Mouse (Mus musculus) CH12F3 (cell line): Measurements from ENCODE around the gene Dtd1.

Experiments used
- in situ Hi-C: fragments of 300-500 bp; cut with MboI; formaldehyde crosslinking; loops from 2 replicates; pipeline ENCODE4 v1.14.3; 2020; ENCODE audit warnings: low sequenced_read_pairs

Dtd1 gene

GRCm38 (mm10) chr2:144701415-144702149 lies 101.9 kb downstream of the Dtd1 start:
- in situ Hi-C loops = no loop called here

DNA sequence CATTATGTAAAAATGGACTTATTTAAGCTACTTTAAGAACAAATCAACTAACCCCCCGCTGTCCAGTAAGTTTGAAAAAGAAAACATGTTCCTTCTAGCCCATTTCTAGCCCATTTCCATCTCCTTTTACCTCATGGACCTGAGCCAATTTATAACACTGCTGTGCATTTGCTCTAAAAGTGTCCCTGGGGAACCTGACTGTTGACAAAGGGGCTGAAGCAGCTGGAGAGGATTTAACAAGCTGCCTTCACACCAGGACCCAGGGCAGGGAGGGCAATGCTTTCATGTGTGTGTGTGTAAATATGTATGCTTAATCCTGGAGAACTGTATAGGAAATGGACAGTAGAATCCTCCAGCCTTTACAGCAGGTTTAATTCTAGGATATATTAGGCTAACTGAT lies 109.6 kb downstream of the Dtd1 start:
- in situ Hi-C loops = no loop called here

- in situ Hi-C loops = no loop called here
Measured at GRCm38 (mm10) chr2:144709704-144710103, 110.0 kb downstream of the Dtd1 start.

GRCm38 (mm10) chr2:144714596-144714995 lies 114.9 kb downstream of the Dtd1 start:
- in situ Hi-C loops = no loop called here

DNA sequence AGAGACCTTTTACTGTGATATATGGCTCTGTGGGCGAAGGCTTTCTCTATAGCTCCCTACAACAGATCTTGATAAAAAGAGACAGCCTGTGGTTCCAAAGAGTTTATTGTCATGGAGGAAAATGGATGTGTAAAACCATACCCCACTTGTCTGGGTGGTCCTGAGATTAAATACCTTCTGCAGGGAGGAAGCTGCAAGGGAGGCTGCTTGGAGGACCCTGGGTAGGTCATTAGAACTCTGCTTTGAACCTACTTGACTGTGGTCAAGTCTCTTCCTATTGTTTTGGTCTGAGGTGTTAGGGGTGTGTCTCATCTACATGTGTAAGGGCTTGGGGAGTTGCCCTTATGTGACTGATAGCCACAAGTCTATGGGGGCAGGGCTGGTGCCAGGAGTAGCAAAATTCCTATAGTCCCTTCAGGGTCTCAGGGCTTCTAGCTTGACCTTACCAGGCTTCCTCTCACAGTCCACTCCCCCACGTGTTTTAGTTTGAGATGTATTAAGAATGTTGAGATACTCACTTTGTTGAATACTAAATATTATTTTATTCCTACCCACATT lies 115.6 kb downstream of the Dtd1 start:
- in situ Hi-C loops = no loop called here

- in situ Hi-C loops = no loop called here
Measured at GRCm38 (mm10) chr2:144716248-144716647, 116.6 kb downstream of the Dtd1 start.

DNA sequence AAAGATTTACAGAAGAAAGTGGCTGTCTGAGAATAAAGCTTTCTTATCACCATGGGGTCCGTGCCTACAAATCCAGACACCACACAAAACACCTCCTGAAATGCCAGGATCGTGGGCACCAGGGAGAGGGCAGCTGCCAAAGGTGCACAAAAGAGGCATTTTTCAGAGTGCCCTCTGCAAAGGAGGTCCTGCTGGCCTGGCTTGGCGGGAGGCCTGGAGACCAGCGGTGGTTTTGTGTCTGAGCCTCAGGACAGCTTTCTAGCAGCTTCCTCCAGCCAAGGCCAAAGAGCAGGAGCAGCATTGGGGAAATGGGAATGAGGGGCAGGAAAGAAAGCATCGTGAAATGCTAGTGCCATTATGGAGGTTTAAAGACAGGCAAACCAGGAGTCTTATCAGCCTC lies 118.6 kb downstream of the Dtd1 start:
- in situ Hi-C loops = no loop called here

DNA sequence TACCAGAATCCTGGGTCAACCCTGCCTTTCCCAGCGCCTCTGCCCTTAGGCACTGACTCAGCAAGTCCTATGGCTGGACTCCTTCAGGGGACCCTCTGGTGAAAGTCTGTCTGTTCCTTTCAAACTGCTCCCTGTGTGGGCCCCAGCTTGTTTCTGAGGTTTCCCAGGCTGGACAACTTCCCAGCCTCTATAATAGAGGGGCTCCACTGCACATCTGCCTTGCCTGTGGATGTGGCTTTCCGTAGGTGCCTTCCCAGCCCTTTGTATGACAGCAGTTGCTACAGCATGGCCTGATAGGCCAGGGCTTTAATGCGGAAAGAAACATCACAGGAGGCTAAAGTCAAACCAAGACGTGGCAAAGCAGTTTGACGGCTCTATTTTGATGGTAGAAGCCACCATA lies 119.6 kb downstream of the Dtd1 start:
- in situ Hi-C loops = no loop called here

DNA sequence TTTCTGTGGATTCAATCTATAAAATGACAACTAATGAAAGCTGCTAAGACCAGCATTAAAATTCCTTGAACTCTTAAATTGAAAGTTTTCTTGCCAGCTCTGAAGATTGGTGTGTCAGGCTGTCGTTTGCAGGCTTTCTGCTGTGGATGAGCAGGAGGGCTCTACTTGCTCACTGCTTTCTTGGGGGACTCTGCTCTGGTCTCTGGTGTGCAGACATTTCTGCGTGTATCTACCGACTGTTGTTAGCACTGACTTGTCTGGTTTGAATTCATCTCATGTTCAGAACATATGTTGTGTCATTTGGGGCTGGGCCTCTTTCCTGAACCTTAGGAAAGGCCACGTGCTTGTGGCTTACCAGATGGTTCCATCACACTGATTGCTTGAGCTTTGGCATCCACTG lies 120.0 kb downstream of the Dtd1 start:
- in situ Hi-C loops = no loop called here

DNA sequence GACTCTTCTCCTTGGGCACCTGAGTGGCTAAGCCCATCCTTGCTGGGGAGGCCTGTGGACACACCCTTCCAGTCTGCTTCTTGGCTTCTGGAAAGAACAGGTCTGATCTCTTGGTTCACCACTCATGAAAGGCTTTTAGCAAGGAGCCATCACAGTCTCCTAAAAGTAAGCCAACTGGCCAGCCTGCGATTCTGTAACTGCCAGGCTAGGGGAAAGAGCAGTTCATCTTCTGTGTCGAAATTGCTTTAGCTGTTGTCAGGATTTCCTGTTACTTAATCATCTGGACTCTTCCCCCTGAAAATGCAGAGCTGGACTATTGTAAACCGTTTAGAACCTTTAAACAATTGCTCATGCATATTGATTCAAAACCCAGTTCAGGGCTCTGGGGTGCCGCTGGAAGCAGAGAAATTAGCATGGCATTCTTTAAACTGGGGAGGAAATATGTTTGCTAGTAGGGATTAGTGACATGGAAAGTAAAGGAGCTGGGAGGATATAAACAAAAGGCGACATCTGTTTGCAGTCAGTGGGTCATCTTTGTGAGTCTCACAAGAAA lies 120.8 kb downstream of the Dtd1 start:
- in situ Hi-C loops = no loop called here

DNA sequence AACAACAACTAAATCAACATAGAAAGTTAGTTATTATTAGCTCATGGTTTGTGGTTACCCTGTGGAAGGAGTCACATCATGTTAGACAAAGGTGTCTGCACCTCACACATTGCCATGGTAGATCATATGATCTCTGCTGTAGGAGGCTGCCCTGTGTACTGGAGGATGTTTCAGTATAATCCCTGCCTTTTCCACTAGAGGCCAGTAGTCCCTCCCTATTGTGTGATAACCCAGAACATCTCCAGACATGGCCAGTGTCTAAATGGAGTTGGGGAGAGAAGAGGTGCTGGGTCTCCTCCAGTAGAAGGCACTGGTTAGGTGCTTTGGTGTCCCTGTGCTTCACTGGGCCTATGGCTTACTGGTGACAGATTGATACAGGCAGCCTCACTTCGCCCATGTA lies 125.0 kb downstream of the Dtd1 start:
- in situ Hi-C loops = no loop called here

- in situ Hi-C loops = no loop called here
Measured at GRCm38 (mm10) chr2:144727136-144727535, 127.4 kb downstream of the Dtd1 start.

DNA sequence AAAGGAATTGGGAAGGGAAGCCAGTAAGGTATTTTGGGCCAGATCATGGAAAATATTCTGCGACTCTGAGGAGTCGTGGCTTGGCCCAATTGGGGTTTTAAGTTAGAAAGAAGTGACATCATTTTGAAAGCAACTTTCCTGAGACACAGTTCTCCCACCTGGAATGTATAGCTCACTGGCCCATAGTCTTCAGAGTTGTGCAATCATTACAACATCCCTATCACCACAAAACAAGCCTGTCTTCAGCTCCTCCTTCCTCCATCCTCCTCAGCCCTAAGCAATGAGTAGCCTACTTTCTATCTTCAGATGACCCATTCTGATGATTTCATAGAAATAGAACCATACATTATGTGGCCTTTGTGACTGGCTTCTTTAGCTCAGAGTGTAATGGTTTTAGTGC lies 130.1 kb downstream of the Dtd1 start:
- in situ Hi-C loops = no loop called here

DNA sequence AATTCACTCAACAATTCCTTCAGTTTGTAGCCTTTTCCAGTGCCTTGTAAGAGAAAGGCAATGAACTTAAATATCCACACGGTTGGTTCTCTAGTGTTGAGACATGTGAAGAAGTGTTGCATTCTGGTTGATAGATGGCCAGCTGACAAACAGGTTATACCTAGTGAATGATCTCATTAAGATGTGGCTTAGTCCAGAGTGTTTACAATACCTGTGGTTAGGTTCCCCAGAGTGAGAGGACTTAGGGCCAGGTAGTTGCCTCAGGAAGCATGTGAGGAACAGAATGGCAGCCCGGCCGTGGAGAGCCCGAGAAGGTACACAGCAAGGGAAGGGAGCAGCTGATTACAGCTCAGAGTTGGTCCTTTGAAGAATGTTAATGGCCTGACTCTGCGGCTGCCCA lies 138.5 kb downstream of the Dtd1 start:
- in situ Hi-C loops = no loop called here

- in situ Hi-C loops = no loop called here
Measured at GRCm38 (mm10) chr2:144738576-144738975, 138.9 kb downstream of the Dtd1 start.

DNA sequence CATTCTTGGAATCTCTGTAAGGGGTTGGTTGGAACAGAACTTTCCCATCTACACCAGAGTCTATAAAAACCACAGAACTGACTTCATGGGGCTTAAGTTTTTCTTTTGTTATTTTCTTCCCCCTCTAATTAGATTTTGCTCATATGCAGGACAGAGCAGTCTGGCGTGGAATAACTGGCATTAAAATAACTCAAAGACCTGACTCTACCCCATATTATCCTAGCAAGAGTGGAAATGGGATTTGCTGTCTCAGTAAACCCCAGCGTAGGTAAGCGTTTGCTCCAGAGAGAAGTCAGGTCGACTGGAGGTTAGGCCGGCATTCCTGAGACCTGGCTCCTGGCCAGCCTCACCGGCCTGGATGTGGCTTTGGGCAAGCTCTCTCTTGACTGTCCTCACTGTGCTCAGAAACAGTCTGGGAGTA lies 140.9 kb downstream of the Dtd1 start:
- in situ Hi-C loops = no loop called here

DNA sequence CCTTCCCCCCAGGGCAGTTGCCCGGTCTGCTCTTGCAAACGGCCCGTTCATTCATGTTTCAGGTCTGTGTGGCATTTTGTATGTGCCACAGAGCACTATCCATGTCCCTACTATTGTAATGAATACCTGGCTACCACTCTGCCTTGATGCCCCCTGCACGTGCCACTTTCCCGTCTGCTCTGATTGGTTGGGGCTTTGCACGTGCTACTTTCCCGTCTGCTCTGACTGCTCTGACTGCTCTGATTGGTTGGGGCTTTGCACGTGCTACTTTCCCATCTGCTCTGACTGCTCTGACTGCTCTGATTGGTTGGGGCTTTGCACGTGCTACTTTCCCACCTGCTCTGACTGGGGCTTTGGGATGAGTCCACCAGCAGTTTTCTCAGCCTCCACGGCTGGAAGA lies 142.3 kb downstream of the Dtd1 start:
- in situ Hi-C loops = no loop called here

DNA sequence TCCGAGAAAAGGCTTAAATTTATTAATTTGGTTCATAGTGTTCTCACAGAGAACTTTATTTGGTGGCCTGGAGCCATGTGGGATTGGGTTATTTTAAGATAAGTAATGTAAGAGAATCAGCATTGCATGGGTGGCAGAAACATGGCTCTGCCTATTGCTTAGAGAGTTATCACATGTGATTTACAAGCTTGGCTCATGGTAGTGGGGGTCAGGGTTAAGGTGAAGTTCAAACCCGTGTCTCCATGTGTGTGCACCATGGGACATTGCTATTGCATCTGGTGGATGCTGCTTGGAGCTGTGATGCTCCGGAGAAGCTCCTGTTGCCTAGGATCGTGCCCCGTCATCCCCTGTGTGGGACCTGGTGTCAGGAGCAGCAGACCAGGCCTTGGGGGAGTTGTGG lies 143.6 kb downstream of the Dtd1 start:
- in situ Hi-C loops = no loop called here

DNA sequence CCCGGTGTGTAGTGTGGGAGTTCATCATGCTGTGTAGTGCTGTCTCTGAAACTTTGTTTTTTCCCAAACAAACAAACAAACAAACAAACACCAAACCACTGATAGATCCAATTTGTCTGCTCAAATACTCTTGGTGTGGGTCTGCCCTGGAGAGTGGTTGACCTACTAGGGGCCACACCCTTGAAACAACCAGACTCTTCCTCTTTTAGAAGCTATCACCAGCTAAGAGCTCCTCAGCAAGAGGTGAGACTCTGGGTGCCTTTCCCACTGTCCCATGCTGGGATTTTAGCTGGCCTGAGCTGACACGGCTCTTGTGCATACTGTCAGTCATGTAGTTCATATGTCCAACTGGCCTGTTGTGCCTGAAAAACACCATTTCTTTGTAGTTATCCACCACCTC lies 145.6 kb downstream of the Dtd1 start:
- in situ Hi-C loops = no loop called here

- in situ Hi-C loops = no loop called here
Measured at GRCm38 (mm10) chr2:144746046-144746783, 146.5 kb downstream of the Dtd1 start.

GRCm38 (mm10) chr2:144753604-144754003 lies 153.9 kb downstream of the Dtd1 start:
- in situ Hi-C loops = no loop called here

GRCm38 (mm10) chr2:144755016-144755415 lies 155.3 kb downstream of the Dtd1 start:
- in situ Hi-C loops = no loop called here
